ENCODE assay signal across 23 mouse cellular contexts in genomic region chr10:89329806-89330205, GRCm38 (mm10). TPM values are rescaled to one million over a fixed set of nuclear protein-coding genes. Genes with fewer than 3 reads are reported as not detected.
DNase-seq lines count a peak whose midpoint lies in the region; ATAC-seq and TF ChIP-seq lines count a peak whose summit lies in the region.
"Had no signal": no experiment of that assay in that cellular context is flagged by ENCODE, and none has a peak within 500 bp of the region (broad histone marks: within the 10 kb centered on the region; RNA-seq: fewer than 3 reads in every experiment).

No protein-coding gene starts in this region.

- WGBS in heart, embryonic 11.5 days (ENCODE audit: insufficient replicate concordance) = 76% methylated on average over 8 of the region's 8 CpGs

- H3K27me3 ChIP-seq in ES-Bruce4 (ENCODE audit: control insufficient read depth, insufficient read depth, low read length, poor library complexity, severe bottlenecking) = no peaks in the 10 kb centered on the region; the same call in 1 of the 2 replicates
- H3K27me3 ChIP-seq in heart, embryonic 11.5 days (ENCODE audit: control insufficient read depth, insufficient read depth, low read length) = no peaks in the 10 kb centered on the region
- H3K27me3 ChIP-seq: forebrain, embryonic 13.5 days; forebrain, embryonic 15.5 days; Patski had no signal

- no peaks in the 10 kb centered on the region for H3K36me3 ChIP-seq in ES-Bruce4 (ENCODE audit: control insufficient read depth, insufficient read depth, low read length, poor library complexity, severe bottlenecking)
- H3K36me3 ChIP-seq in heart, embryonic 11.5 days (ENCODE audit: control insufficient read depth, insufficient read depth, low read length) = no peaks in the 10 kb centered on the region
- H3K36me3 ChIP-seq: embryonic facial prominence, embryonic 10.5 days; embryonic facial prominence, embryonic 12.5 days; forebrain, embryonic 15.5 days; G1E had no signal

- H3K4me2 ChIP-seq in heart, embryonic 11.5 days = no peak overlapping the region
- H3K4me2 ChIP-seq: embryonic facial prominence, embryonic 12.5 days; forebrain, embryonic 13.5 days; forebrain, embryonic 15.5 days had no signal

- H3K9me3 ChIP-seq in ES-Bruce4 (replicated peaks; ENCODE audit: control insufficient read depth, insufficient read depth, low read length, poor library complexity, severe bottlenecking) = no peaks in the 10 kb centered on the region
- no peaks in the 10 kb centered on the region for H3K9me3 ChIP-seq in heart, embryonic 11.5 days (replicated peaks; ENCODE audit: control insufficient read depth, low read length)
- H3K9me3 ChIP-seq: embryonic facial prominence, embryonic 10.5 days; embryonic facial prominence, embryonic 12.5 days; forebrain, embryonic 13.5 days; forebrain, embryonic 15.5 days had no signal

- H3K4me1 ChIP-seq in ES-Bruce4 (ENCODE audit: control insufficient read depth, insufficient read depth, low read length) = no peaks in the 10 kb centered on the region
- no peaks in the 10 kb centered on the region for H3K4me1 ChIP-seq in heart, embryonic 11.5 days (ENCODE audit: control insufficient read depth, insufficient read depth, low read length)
- H3K4me1 ChIP-seq: embryonic facial prominence, embryonic 10.5 days; embryonic facial prominence, embryonic 12.5 days; forebrain, embryonic 13.5 days; forebrain, embryonic 15.5 days had no signal

- H3K9ac ChIP-seq in ES-Bruce4 (ENCODE audit: low read depth, poor library complexity, severe bottlenecking) = no peak overlapping the region
- no peak overlapping the region for H3K9ac ChIP-seq in heart, embryonic 11.5 days (ENCODE audit: low read depth, low read length)
- H3K9ac ChIP-seq: embryonic facial prominence, embryonic 12.5 days; forebrain, embryonic 13.5 days; forebrain, embryonic 15.5 days; forebrain, postnatal 0 days had no signal

- TF ChIP-seq EP300 in ES-Bruce4 (IDR thresholded peaks at IDR 0.05; ENCODE audit: insufficient read depth, low read depth, low read length) = no peak

- no peak overlapping the region for H3K4me3 ChIP-seq in ES-Bruce4 (ENCODE audit: low read depth, low read length)
- no peak overlapping the region for H3K4me3 ChIP-seq in heart, embryonic 11.5 days (ENCODE audit: low read depth, low read length)
- H3K4me3 ChIP-seq: embryonic facial prominence, embryonic 10.5 days; embryonic facial prominence, embryonic 12.5 days; forebrain, embryonic 13.5 days; forebrain, embryonic 15.5 days had no signal

- TF ChIP-seq POLR2A in ES-Bruce4 (IDR thresholded peaks at IDR 0.05; ENCODE audit: insufficient read depth, low read length) = no peak

- no peak for ATAC-seq in heart, embryonic 11.5 days (replicated peaks; ENCODE audit: insufficient number of reproducible peaks, low FRiP score, low TSS enrichment)
- ATAC-seq: activated CD4-positive, CD25-positive, alpha-beta regulatory T cell, adult 4 months; forebrain, embryonic 13.5 days; forebrain, embryonic 15.5 days; forebrain, postnatal 0 days; Patski had no signal

- no peak for TF ChIP-seq CTCF in ES-Bruce4 (IDR thresholded peaks at IDR 0.05; ENCODE audit: low read depth, low read length)

- DNase-seq in ES-CJ7 (ENCODE audit: low read depth, low spot score) (peak; percentile 43), R1 (ENCODE audit: low read depth, low spot score) (peak; percentile 81)
- no peak for DNase-seq in lung, postnatal 14 days
- no peak for DNase-seq in layer of hippocampus, adult 8-10 months (ENCODE audit: low spot score in 2 of 2)
- DNase-seq: adrenal gland, adult 8-10 months; adrenal gland, postnatal 14 days; adrenal gland, postnatal 36 days; cerebellum, adult 11-12 months; cerebellum, adult 2 months; cerebellum, adult 9-10 months; cerebellum, postnatal 10 days; cerebellum, postnatal 25 days; forebrain, postnatal 0 days had no signal

- peak overlapping the region; percentile 46; the same call in 1 of the 2 replicates for H3K27ac ChIP-seq in ES-Bruce4 (ENCODE audit: insufficient read depth, low read length)
- no peak overlapping the region for H3K27ac ChIP-seq in heart, embryonic 11.5 days (ENCODE audit: low read depth, low read length)
- H3K27ac ChIP-seq: embryonic facial prominence, embryonic 10.5 days; embryonic facial prominence, embryonic 12.5 days; forebrain, embryonic 13.5 days; forebrain, embryonic 15.5 days had no signal

RNA-seq across cellular contexts. Expression of gene Ano4, which starts 14.8 kb away (rescaled TPM):
- polyA plus RNA-seq in ES-Bruce4 (2011; ENCODE audit: insufficient read depth, insufficient read length, low read depth, missing spikeins) = not detected in 2 replicates
- 7.2 and 7.5 TPM in 2 replicates for polyA plus RNA-seq in heart, embryonic 11.5 days (2014; fragmentation: Nextera tagmentation; extraction: Ambion mirVana)
- 10 to 100 TPM; 21.5 to 24.7 (median 23.0) TPM for total RNA-seq in layer of hippocampus, adult 8-10 months (2022)
- polyA plus RNA-seq: activated CD4-positive, CD25-positive, alpha-beta regulatory T cell, adult 4 months; C2C12; G1E; Patski had no signal

Comparison
In these comparisons a context has a peak if more than half of its experiments do, and no peak if none do; other contexts are left out.
1. DNase-seq: peak in ES-CJ7 (single experiment) and R1 (single experiment); none in lung, postnatal 14 days (single experiment) and layer of hippocampus, adult 8-10 months (0 of 2).